8 mouse cellular contexts compared by ENCODE assay signal in genomic region chr6:17696321-17696734, GRCm38 (mm10). TPM values are rescaled to one million over a fixed set of nuclear protein-coding genes. Genes with fewer than 3 reads are reported as not detected.
DNase-seq lines count a peak whose midpoint lies in the region; ATAC-seq lines count a peak whose summit lies in the region.

No protein-coding gene starts in this region.

- H3K9ac ChIP-seq in liver, embryonic 12.5 days: no peak overlapping the region

- H3K4me2 ChIP-seq in liver, embryonic 12.5 days: peak overlapping the region; percentile 27

- no peak for ATAC-seq in liver, embryonic 12.5 days

- H3K27ac ChIP-seq in liver, embryonic 12.5 days: no peak overlapping the region

- 64% methylated on average over 5 of the region's 5 CpGs for WGBS in liver, embryonic 12.5 days (ENCODE audit: insufficient replicate concordance)

- peak; percentile 68 for DNase-seq in urinary bladder, postnatal 14 days (ENCODE audit: low spot score)
- DNase-seq in urinary bladder, adult 2 months (ENCODE audit: low spot score): no peak
- peak; percentile 30 for DNase-seq in cerebellum, adult 8-10 months
- peak; percentile 52 to 75 for DNase-seq in frontal cortex, adult 2 months (ENCODE audit: extremely low spot score in 1 of 2, low spot score in 1 of 2)
- peak; percentile 69 for DNase-seq in kidney, adult 9 months
- DNase-seq in ovary, postnatal 14 days (ENCODE audit: low spot score): peak; percentile 39
- DNase-seq in urinary bladder, postnatal 36 days (ENCODE audit: low spot score in 2 of 2): peak; percentile 26 to 43

- no peaks in the 10 kb centered on the region for H3K27me3 ChIP-seq in liver, embryonic 12.5 days (replicated peaks)

- H3K9me3 ChIP-seq in liver, embryonic 12.5 days (replicated peaks): no peaks in the 10 kb centered on the region

- peaks cover 26% of the 10 kb centered on the region for H3K4me1 ChIP-seq in liver, embryonic 12.5 days

- H3K4me3 ChIP-seq in liver, embryonic 12.5 days: no peak overlapping the region

- peaks cover 11% of the 10 kb centered on the region; the same call in 1 of the 2 replicates for H3K36me3 ChIP-seq in liver, embryonic 12.5 days

RNA-seq across cellular contexts. Expression of gene St7, which starts 3.6 kb away (rescaled TPM):
- 28.5 and 33.4 TPM in 2 replicates for polyA plus RNA-seq in urinary bladder, adult 2 months (2012; rRNA removed)
- polyA plus RNA-seq in frontal cortex, adult 2 months (2012; rRNA removed): 27.1 and 28.4 TPM in 2 replicates
- polyA plus RNA-seq in liver, embryonic 12.5 days (2016; fragmentation: Nextera tagmentation; extraction: Ambion mirVana): 13.8 and 14.5 TPM in 2 replicates
